Mouse (Mus musculus): Measurements from ENCODE around the gene Olfr1185-ps1. TPM values are rescaled to one million over a fixed set of nuclear protein-coding genes. Genes with fewer than 3 reads are reported as not detected.

Gene Olfr1185-ps1
- not detected in 2 replicates for polyA plus RNA-seq (2012; rRNA removed)

GRCm38 (mm10) chr2:88493020-88493419 is at the start of gene Olfr1185-ps1:
Gene Olfr1185-ps1, plus strand, starts transcription at chr2:88493320.

GRCm38 (mm10) chr2:88449031-88449430 is 44.1 kb upstream of the Olfr1185-ps1 start, which contains the start of gene Gm13757:
Gene Gm13757, minus strand, starts transcription at chr2:88449131.

GRCm38 (mm10) chr2:88454567-88454966 is 38.6 kb upstream of the Olfr1185-ps1 start, which contains the start of gene Olfr1183:
Gene Olfr1183, plus strand, starts transcription at chr2:88454867.

GRCm38 (mm10) chr2:88483298-88483697 is 9.8 kb upstream of the Olfr1185-ps1 start, which contains the start of gene Olfr1184:
Gene Olfr1184, plus strand, starts transcription at chr2:88483598.

GRCm38 (mm10) chr2:88518251-88518650 is 25.1 kb downstream of the Olfr1185-ps1 start, which contains the start of gene Olfr1186:
Gene Olfr1186, plus strand, starts transcription at chr2:88518551.

Other genes with a start within 250 kb of the Olfr1185-ps1 start
- gene Olfr1173, start 213.4 kb upstream of the Olfr1185-ps1 start, polyA plus RNA-seq (2012; rRNA removed), result not detected in 2 replicates
- not detected in 2 replicates for gene Olfr1174-ps, start 178.2 kb upstream of the Olfr1185-ps1 start, polyA plus RNA-seq (2012; rRNA removed)
- gene Olfr1175-ps, start 166.1 kb upstream of the Olfr1185-ps1 start, polyA plus RNA-seq (2012; rRNA removed), result not detected in 2 replicates
- not detected in 2 replicates for gene Olfr1176, start 156.6 kb upstream of the Olfr1185-ps1 start, polyA plus RNA-seq (2012; rRNA removed)
- not detected in 2 replicates for gene Olfr1177-ps, start 146.8 kb upstream of the Olfr1185-ps1 start, polyA plus RNA-seq (2012; rRNA removed)
- gene Olfr1178, start 106.3 kb upstream of the Olfr1185-ps1 start, polyA plus RNA-seq (2012; rRNA removed), result not detected in 2 replicates
- gene Olfr1179, start 86.9 kb upstream of the Olfr1185-ps1 start, polyA plus RNA-seq (2012; rRNA removed), result not detected in 2 replicates
- not detected in 2 replicates for gene Olfr1180, start 74.2 kb upstream of the Olfr1185-ps1 start, polyA plus RNA-seq (2012; rRNA removed)
- not detected in 2 replicates for gene Olfr1181, start 67.1 kb upstream of the Olfr1185-ps1 start, polyA plus RNA-seq (2012; rRNA removed)
- not detected in 2 replicates for gene Gm13757, start 44.2 kb upstream of the Olfr1185-ps1 start, polyA plus RNA-seq (2012; rRNA removed)
- gene Olfr1183, start 38.5 kb upstream of the Olfr1185-ps1 start, polyA plus RNA-seq (2012; rRNA removed), result not detected in 2 replicates
- gene Olfr1184, start 9.7 kb upstream of the Olfr1185-ps1 start, polyA plus RNA-seq (2012; rRNA removed), result not detected in 2 replicates
- not detected in 2 replicates for gene Olfr1186, start 25.2 kb downstream of the Olfr1185-ps1 start, polyA plus RNA-seq (2012; rRNA removed)
- not detected in 2 replicates for gene Olfr1188, start 63.6 kb downstream of the Olfr1185-ps1 start, polyA plus RNA-seq (2012; rRNA removed)
- gene Olfr1189, start 93.1 kb downstream of the Olfr1185-ps1 start, polyA plus RNA-seq (2012; rRNA removed), result not detected in 2 replicates
- not detected in 2 replicates for gene Olfr1191-ps1, start 147.2 kb downstream of the Olfr1185-ps1 start, polyA plus RNA-seq (2012; rRNA removed)
- not detected in 2 replicates for gene Olfr1192-ps1, start 155.2 kb downstream of the Olfr1185-ps1 start, polyA plus RNA-seq (2012; rRNA removed)
- gene Olfr1193, start 182.3 kb downstream of the Olfr1185-ps1 start, polyA plus RNA-seq (2012; rRNA removed), result not detected in 2 replicates
- gene Olfr1195, start 195.9 kb downstream of the Olfr1185-ps1 start, polyA plus RNA-seq (2012; rRNA removed), result not detected in 2 replicates
- gene Olfr1196, start 211.3 kb downstream of the Olfr1185-ps1 start, polyA plus RNA-seq (2012; rRNA removed), result not detected in 2 replicates
- not detected in 2 replicates for gene Olfr1197, start 239.0 kb downstream of the Olfr1185-ps1 start, polyA plus RNA-seq (2012; rRNA removed)